Mouse (Mus musculus) embryonic facial prominence, embryonic 11.5 days (tissue): ENCODE measurements around the gene Cntn4. TPM values are rescaled to one million over a fixed set of nuclear protein-coding genes. Genes with fewer than 3 reads are reported as not detected.

Experiments
- ATAC-seq: fragments of 200-750 bp; cut with Nextera tagmentation; replicated peaks from 2 replicates; pipeline ENCODE4 v1.8.0; 2017; ENCODE audit warnings: low read depth; ENCODE audit not compliant: insufficient number of reproducible peaks, low FRiP score, low TSS enrichment
- DNase-seq: peaks from one replicate; pipeline ENCODE4 v3.0.0-alpha.2; 2015; ENCODE audit warnings: low spot score
- H3K27ac ChIP-seq: fragments of 300-500 bp; sonication (generic); replicated peaks from 2 replicates; pipeline ENCODE4 v1.5.1; 2014; ENCODE audit warnings: mild to moderate bottlenecking, low read depth, low read length, control low read depth
- H3K27me3 ChIP-seq: fragments of 300-500 bp; sonication (generic); 2 replicates; pipeline ENCODE4 v1.6.1; 2014; ENCODE audit warnings: mild to moderate bottlenecking, low read length, moderate library complexity, mixed read lengths; ENCODE audit not compliant: control insufficient read depth, insufficient read depth
- H3K36me3 ChIP-seq: fragments of 300-500 bp; sonication (generic); replicated peaks from 2 replicates; pipeline ENCODE4 v1.6.1; 2014; ENCODE audit warnings: low read depth, mild to moderate bottlenecking, low read length, moderate library complexity, mixed read lengths; ENCODE audit not compliant: control insufficient read depth, insufficient read depth
- H3K4me1 ChIP-seq: fragments of 300-500 bp; sonication (generic); 2 replicates; pipeline ENCODE4 v1.6.1; 2014; ENCODE audit warnings: low read length, mixed read lengths; ENCODE audit not compliant: control insufficient read depth, insufficient read depth
- H3K4me2 ChIP-seq: fragments of 300-500 bp; sonication (generic); 2 replicates; pipeline ENCODE4 v1.6.1; 2014; ENCODE audit warnings: low read depth, mild to moderate bottlenecking, control low read depth, low read length, moderate library complexity
- H3K4me3 ChIP-seq: fragments of 300-500 bp; sonication (generic); 2 replicates; pipeline ENCODE4 v1.5.1; 2014; ENCODE audit warnings: low read depth, low read length, control low read depth
- H3K9ac ChIP-seq: fragments of 300-500 bp; sonication (generic); replicated peaks from 2 replicates; pipeline ENCODE4 v1.6.1; 2014; ENCODE audit warnings: mild to moderate bottlenecking, control low read depth, low read length
- H3K9me3 ChIP-seq: fragments of 300-500 bp; sonication (generic); replicated peaks from 2 replicates; pipeline ENCODE4 v1.6.1; 2016; ENCODE audit warnings: mild to moderate bottlenecking, low read length, inconsistent platforms, mixed read lengths; ENCODE audit not compliant: control insufficient read depth
- WGBS: fragments of 180-500 bp; shearing (Covaris S2); extraction: QIAGEN DNeasy Blood & Tissue Kit; methylation state at CpG from one replicate; pipeline ENCODE4 v1.1.7; 2014; 5-methylcytosine and 5-hydroxymethylcytosine counted together
- polyA plus RNA-seq: library from polyadenylated mRNA; unstranded; fragments of >200 nt; fragmentation: Nextera tagmentation; extraction: Ambion mirVana; gene quantifications from 2 replicates; pipeline ENCODE4 v1.2.1, GENCODE M21; 2014

The Cntn4 gene
- polyA plus RNA-seq, 1 experiment from 2014 or later = 2.0 TPM

DNA sequence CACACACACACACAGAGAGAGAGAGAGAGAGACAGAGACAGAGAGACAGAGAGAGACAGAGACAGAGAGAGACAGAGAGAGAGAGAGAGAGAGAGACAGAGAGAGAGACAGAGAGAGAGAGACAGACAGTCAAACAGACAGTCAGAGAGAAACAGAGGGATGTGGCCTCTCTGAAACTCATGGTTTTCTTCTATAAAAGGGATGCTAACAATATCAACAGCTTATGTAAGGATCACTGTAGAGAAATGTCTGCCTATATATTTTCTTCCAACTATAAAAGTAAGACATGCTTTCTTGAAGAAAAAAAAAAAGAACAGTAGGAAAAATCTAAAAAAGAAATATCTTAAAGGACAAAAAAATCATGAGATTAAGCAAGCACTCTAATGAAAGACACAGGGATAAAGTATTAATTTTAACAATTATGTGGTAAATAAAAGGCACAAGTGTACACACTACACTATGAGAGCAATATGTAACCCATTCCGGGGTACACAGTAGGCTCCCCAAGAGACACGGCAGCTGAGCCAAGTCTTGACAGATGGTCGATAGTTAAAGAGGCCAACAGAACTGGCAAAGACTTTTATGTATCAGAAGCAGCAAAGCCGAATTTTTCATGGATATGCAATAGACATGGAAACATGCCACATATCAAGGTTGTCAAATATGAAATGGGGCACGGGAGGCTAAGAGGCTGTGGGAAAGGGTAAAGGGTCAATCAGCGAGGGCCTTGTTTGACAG, 704.0 kb downstream of the Cntn4 start:
- Histone ChIP-seq H3K36me3 (no peaks in the 10 kb centered on the region), H3K4me1 (no peaks in the 10 kb centered on the region), H3K4me3 (no peak overlapping the region), H3K4me2 (no peak overlapping the region), H3K9me3 (no peaks in the 10 kb centered on the region), H3K9ac (no peak overlapping the region), H3K27ac (no peak overlapping the region), H3K27me3 (no peaks in the 10 kb centered on the region)
- no peak for DNase-seq
- 68% methylated on average over 6 of the region's 6 CpGs for WGBS
- no peak for ATAC-seq

DNA sequence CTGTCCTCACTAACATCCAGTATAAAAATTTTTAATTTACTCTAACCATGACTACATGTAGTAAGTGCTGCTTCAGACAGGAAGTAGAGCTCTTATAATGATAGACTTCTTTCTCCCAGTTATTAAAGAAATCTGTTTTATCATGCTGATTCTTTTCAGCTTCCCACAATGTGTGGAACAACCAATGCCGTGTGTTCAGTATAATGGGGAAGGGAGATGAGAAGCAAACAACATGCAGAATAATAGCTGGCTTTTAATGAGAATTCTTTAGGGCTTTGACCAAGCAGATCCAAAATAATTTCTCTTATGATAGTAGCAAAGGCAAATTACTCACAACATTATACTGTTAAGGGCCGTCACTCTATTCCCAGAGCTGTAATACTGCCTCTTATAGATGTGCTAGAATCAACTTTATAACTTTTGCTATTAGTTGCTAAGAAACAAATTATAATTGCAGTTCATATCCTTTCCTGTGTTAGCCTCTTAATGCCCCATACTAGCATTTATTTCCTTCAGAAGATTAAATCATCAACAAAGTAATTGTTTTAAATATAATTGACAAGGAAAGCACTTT, 710.5 kb downstream of the Cntn4 start:
- no peak overlapping the region for H3K27ac ChIP-seq
- no peak for ATAC-seq
- H3K36me3 ChIP-seq = no peaks in the 10 kb centered on the region
- no peaks in the 10 kb centered on the region for H3K27me3 ChIP-seq
- 81% methylated on average over 2 of the region's 2 CpGs for WGBS
- H3K9me3 ChIP-seq = no peaks in the 10 kb centered on the region
- H3K4me1 ChIP-seq = no peaks in the 10 kb centered on the region
- no peak overlapping the region for H3K4me2 ChIP-seq
- H3K4me3 ChIP-seq = no peak overlapping the region
- DNase-seq = no peak
- no peak overlapping the region for H3K9ac ChIP-seq

DNA sequence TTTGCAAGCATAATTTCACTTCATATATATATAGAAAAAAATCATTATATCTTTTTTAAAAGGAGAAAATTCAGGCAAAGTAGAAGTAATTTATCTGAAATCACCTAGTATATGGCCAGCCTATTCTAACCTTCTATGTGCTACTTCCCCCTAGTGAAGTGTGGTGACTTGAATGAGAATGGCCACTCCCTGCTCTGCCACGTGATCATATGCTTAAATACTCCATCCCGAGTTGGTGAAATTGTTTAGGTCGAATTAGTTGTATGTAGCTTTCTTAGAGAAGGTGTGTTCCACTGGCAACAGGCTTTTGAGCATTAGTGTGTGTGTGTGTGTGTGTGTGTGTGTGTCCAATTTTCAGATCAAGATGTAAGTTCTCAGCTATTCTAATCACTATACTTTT, 730.6 kb downstream of the Cntn4 start:
- Histone ChIP-seq H3K9me3 (no peaks in the 10 kb centered on the region), H3K36me3 (no peaks in the 10 kb centered on the region), H3K4me2 (no peak overlapping the region), H3K4me3 (no peak overlapping the region), H3K27me3 (no peaks in the 10 kb centered on the region), H3K9ac (no peak overlapping the region), H3K27ac (no peak overlapping the region), H3K4me1 (no peaks in the 10 kb centered on the region)
- no peak for DNase-seq
- ATAC-seq = no peak
- whole genome bisulfite sequencing = 85% methylated on average over 3 of the region's 3 CpGs

DNA sequence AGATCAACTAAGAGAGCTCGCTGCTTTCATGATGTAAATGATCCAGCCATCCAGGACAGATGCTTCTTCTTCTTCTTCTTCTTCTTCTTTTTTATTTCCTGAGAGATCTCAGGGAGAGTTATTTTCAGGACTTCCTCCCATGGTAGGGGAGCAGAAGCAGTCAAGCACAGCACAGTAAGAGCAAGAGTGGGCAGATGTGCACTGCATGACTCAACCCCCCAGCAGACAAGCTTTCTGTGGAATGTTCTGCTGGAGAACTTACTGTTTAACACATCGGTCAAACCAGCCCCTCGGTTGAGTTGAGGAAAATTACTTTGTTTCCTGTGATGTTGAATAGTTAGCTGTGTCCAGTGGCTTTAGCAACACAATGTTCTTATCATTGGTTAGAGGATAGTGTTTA, 731.2 kb downstream of the Cntn4 start:
- no peaks in the 10 kb centered on the region for H3K36me3 ChIP-seq
- no peaks in the 10 kb centered on the region for H3K4me1 ChIP-seq
- 83% methylated on average over 3 of the region's 3 CpGs for WGBS
- H3K4me2 ChIP-seq = no peak overlapping the region
- H3K4me3 ChIP-seq = no peak overlapping the region
- DNase-seq (no peak), ATAC-seq (no peak)
- H3K9ac ChIP-seq = no peak overlapping the region
- no peak overlapping the region for H3K27ac ChIP-seq
- H3K9me3 ChIP-seq = no peaks in the 10 kb centered on the region
- no peaks in the 10 kb centered on the region for H3K27me3 ChIP-seq

DNA sequence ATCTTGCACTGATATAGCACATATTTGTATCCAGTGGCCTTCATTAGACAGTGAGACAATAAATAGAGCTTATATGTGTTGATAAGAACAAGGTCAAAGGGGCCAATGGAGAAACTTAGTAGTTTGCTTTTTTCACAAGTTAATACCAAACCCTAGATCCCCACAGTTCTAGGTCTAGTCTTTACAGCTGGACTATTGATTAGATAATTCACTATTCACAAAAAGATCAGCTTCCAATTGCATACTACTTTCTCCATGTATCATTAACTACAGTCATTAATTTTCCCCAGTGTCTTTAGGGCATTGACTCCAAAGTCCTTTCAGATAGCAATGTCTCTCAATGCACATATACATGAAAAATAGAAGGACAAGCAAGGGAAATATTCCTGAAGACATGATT, 745.5 kb downstream of the Cntn4 start:
- Histone ChIP-seq H3K4me2 (no peak overlapping the region), H3K9ac (no peak overlapping the region), H3K27me3 (no peaks in the 10 kb centered on the region), H3K9me3 (no peaks in the 10 kb centered on the region), H3K4me1 (no peaks in the 10 kb centered on the region), H3K27ac (no peak overlapping the region), H3K36me3 (no peaks in the 10 kb centered on the region), H3K4me3 (no peak overlapping the region)
- no peak for DNase-seq
- no peak for ATAC-seq

DNA sequence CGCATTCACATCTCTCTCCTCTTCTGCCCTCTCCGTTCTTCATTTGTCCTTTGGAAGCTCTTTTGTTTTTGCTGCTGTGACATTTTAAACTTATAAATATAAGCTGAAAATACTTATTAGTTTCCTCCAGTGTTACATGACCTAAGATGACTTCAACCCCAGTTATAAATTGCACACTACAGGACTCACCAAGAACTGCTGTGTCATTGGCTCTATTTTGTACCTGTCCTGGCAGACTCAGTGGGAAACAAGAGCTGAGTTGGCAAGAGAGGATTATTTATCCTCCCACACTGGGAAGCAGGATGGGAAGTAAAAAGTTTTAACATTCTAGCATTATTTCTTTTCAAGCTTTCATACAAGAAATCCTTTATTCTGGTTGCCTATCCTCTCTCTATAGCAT, 746.0 kb downstream of the Cntn4 start:
- 96% methylated on average over 2 of the region's 2 CpGs for WGBS
- DNase-seq = no peak
- Histone ChIP-seq H3K27me3 (no peaks in the 10 kb centered on the region), H3K9me3 (no peaks in the 10 kb centered on the region), H3K4me1 (no peaks in the 10 kb centered on the region), H3K36me3 (no peaks in the 10 kb centered on the region), H3K9ac (no peak overlapping the region), H3K4me3 (no peak overlapping the region), H3K4me2 (no peak overlapping the region), H3K27ac (no peak overlapping the region)
- no peak for ATAC-seq

DNA sequence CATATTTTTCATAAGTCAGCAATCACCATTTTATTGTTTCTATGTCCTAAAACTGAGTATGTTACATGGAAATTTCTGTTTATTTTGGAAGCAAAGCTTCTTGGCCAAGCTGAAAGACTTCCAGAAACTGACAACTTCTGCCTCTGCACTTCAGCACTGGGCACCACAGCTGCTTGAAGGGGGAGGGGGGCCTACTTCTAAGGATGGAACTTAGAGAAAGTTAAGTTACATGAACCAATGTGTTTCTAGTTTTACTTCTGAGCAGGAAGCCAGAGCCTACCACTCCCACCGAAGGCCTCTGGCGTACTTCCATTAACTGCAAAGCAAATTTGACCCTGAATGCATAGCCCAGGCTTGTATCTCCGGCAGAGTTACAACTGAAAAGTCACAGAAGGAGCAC, 749.2 kb downstream of the Cntn4 start:
- H3K9me3 ChIP-seq = no peaks in the 10 kb centered on the region
- H3K36me3 ChIP-seq = no peaks in the 10 kb centered on the region
- no peak overlapping the region for H3K4me2 ChIP-seq
- H3K27me3 ChIP-seq = no peaks in the 10 kb centered on the region
- H3K9ac ChIP-seq = no peak overlapping the region
- no peaks in the 10 kb centered on the region for H3K4me1 ChIP-seq
- ATAC-seq (no peak), DNase-seq (no peak)
- H3K4me3 ChIP-seq = no peak overlapping the region
- WGBS = 70% methylated on average over 3 of the region's 3 CpGs
- no peak overlapping the region for H3K27ac ChIP-seq

DNA sequence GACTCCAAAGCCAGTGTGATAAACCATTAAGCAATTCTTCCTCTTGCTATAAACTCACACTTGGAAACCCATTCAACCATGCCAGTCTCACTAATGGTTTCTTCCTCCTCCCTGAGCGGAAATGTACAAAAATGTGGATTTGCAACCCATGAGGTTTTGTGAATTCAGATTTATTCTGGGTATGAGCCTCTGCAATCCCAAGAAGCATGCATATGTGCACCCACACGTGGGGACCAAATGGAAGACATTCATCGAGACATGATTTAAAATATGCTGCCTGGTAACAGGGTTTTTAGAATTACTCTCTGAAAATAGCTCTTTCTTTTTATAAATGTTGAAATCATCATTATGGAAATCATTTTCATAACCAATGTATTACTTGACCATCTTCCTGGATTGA, 754.0 kb downstream of the Cntn4 start:
- ATAC-seq = no peak
- H3K4me3 ChIP-seq = no peak overlapping the region
- no peaks in the 10 kb centered on the region for H3K36me3 ChIP-seq
- WGBS = 86% methylated on average over 3 of the region's 3 CpGs
- H3K4me1 ChIP-seq = no peaks in the 10 kb centered on the region
- no peak overlapping the region for H3K9ac ChIP-seq
- DNase-seq = no peak
- no peaks in the 10 kb centered on the region for H3K9me3 ChIP-seq
- no peak overlapping the region for H3K27ac ChIP-seq
- H3K4me2 ChIP-seq = no peak overlapping the region
- no peaks in the 10 kb centered on the region for H3K27me3 ChIP-seq
